Mouse (Mus musculus): Measurements from ENCODE around the gene Pex11b.
"Not testable (repeated sequence)": the region's sequence is repeated elsewhere in the genome, so short reads cannot be mapped to it uniquely, and the experiment has no call there.

Gene Pex11b

GRCm38 (mm10) chr3:96634928-96635879 lies at the start of gene Pex11b, which contains the start of gene Gm42957:
TSS of gene Pex11b (plus strand) at chr3:96635376.
TSS of gene Gm42957 (plus strand) at chr3:96635474.
- peak; percentile 80 for DNase-seq

GRCm38 (mm10) chr3:96590657-96591056 lies 44.5 kb upstream of the Pex11b start:
- no peak for DNase-seq

DNA sequence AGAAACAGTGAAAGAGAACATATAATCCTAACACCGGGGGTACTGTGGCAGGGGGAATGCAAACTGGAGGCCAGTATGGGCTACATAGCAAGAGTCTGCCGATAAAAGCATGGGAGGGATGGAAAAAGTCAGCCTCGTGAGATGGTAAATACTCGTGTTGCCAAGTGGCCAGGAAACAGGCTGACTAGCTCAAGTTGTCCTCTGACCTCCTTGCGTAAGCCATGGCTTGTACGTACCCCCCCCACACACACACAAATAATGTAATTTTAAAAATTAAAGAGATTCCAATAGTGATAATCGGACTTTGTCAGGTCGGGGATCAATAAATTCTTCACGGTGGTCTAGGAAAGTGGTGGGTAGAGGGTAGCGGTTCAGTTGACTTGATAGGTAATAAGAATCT lies 41.8 kb upstream of the Pex11b start:
- peak; percentile 47 for DNase-seq

GRCm38 (mm10) chr3:96593790-96594560 lies 41.2 kb upstream of the Pex11b start, which contains the start of gene Polr3gl:
TSS of gene Polr3gl (minus strand) at chr3:96594181.
- DNase-seq, result peak; percentile 97

DNA sequence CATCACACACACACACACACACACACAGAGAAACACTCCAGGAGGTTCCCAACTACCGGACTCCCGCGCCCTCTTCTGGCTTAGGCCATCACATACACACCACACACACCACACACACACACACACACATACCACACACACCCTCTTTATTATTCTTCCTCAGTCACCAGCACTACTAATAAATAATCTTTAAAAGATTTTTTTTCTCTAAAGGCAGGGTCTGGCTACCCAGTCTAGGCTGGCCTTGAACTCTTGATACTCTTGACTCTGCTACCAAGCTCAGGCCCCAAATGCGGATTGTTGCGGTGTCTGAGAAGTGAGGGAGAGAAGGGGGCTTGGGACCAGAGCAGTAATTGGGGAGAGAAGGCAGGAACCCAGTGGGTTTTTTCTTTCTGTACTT lies 40.3 kb upstream of the Pex11b start:
- DNase-seq, result no peak

DNA sequence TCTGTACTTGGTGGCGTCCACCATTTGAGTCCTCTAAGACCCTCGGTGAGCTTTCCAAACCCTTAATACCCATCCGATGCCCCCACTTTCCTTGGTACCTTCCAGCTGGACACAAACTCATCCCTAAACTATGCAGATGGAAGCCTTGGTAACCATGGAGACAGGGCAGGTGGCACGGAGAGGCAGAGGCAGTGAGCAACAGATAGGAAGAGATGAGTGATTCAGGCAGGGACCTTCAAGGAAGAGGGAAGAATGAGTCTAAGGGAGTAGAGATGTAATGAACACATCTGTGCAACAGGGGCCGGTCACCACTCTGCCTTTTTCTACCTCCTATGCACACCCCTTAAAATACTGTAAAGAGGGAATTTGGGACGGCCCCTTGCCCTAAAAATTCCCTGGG lies 39.5 kb upstream of the Pex11b start:
- DNase-seq, result peak; percentile 53

DNA sequence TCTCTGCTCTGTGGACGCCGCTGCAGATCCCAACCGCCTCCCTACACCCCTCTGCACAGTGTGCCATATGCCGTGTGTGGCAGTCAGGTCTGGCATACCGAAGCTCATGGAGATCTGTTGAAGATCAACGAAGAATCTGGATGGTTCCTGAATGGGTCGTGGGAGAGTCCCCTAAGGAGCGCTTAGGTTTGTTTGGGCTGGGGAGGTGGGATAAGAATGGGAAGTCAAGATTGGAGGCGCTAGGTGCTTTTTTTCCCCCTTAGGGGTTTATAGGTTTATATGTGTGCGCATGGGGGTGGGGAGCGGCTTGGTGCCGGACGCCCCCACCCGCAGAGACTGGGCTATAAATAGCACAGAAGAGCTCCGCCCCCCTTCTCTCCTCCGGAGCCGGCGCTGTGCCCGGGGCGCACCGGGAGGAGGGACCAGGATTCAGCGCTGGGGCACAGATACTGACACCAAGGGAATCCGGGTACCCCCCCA lies 38.9 kb upstream of the Pex11b start, which contains the start of gene Ankrd34a:
Gene Ankrd34a (plus strand): TSS at position 409 of the 480 bp plus-strand sequence.
- peak; percentile 92 for DNase-seq

- DNase-seq, result peak; percentile 55
Measured at GRCm38 (mm10) chr3:96596855-96597254, 38.3 kb upstream of the Pex11b start.

GRCm38 (mm10) chr3:96597435-96597891 lies 37.7 kb upstream of the Pex11b start:
- peak; percentile 59 for DNase-seq

DNA sequence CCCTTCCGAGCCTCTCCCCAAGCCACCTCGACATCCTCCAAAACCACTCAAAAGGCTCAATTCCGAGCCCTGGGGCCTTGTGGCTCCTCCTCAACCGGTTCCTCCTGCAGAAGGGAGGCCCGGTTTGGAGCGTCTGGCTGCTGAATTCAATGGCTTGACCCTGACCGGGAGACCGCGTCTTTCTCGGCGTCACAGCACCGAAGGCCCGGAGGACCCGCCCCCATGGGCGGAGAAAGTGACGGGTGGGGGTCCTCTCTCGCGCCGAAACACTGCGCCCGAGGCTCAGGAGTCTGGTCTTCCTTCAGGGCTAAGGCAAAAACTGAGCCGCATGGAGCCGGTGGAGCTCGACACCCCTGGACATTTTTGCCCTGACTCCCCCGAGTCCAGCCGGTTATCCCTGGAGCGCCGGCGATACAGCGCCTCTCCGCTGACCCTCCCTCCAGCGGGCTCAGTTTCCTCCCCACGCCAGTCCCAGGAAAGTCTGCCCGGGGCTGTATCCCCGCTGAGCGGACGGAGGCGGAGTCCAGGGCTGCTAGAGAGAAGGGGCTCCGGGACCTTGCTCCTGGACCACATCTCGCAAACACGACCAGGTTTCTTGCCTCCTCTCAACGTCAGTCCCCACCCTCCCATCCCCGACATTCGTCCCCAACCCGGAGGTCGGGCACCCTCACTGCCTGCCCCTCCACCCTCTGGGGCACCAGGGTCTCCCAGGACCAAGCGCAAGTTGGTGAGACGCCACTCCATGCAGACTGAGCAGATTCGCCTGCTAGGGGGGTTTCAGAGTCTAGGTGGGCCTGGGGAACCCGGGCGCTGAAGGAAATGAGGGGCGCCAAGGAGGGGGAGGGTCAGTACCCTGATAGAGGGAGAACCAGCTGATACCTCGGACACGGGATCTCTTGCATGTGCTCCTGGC lies 36.8 kb upstream of the Pex11b start:
- peak; percentile 65 for DNase-seq

DNA sequence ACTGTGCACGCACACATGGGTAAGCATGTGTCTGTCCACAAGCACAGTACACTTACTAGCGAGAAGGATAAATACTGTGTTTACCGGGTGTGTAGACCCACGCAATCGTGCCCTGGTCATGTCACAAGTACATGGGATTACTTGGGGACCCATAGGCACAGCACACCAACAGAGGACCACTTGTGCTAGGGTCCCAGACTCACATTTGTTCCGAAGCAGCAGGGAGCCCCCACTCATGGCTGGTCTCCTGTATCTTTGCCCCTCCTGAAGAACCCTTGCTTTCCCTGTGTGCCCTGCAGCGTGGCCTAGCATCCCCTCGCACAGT lies 36.1 kb upstream of the Pex11b start:
- DNase-seq, result peak; percentile 32

- DNase-seq, result no peak
Measured at GRCm38 (mm10) chr3:96599411-96599810, 35.8 kb upstream of the Pex11b start.

DNA sequence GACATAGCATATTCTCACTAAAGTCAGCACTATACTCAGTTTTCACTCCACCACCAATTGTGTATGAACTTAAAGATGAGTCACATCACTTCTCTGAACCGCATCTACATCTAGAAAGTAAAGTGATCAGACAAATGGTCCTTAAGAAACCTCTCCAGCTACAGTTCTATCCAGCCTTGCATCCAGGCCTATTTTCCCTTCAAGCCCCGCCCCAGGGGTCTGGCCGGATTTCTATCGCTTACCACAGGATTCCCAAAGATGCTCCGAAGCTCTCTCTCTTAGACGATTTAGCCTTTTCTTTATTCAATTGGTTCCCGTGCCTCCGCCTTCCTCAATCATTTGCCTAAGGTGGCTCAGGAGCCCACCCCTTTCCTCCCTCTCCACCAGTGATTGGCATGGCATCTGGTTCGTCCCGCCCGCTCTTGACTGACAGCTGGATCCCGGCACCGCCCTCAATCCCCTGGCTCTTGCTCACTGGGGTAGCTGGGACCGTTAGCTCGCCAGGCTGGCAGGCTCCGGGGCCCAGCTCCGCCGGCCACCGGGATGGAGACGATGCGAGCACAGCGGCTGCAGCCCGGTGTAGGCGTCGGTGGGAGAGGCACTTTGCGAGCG lies 34.4 kb upstream of the Pex11b start, which contains the start of gene Lix1l:
Gene Lix1l (plus strand): TSS at position 511 of the 612 bp plus-strand sequence.
- peak; percentile 90 for DNase-seq

DNA sequence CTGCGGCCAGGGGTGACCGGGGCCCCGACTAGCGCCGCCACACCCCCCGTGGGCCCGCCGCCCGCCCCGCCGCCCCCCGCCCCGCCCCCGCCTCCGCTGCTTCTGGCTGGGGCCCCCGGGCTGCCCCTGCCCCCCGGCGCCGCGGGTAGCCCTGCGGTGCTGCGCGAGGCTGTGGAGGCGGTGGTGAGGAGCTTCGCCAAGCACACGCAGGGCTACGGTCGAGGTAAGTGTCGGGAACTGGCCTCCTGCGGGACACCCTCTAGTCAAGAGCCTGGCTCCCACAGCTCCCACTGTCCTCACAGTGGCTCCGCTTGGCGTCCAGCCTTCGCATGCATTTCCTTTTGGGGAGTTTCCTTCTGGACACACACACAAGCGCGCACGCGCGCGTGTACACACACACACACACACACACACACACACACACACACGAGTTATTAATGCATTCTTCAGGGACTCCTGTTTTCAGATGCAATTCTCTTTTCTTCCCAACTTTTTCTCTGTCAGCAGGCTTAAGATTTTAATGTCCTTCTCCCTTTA lies 33.9 kb upstream of the Pex11b start:
- peak; percentile 65 for DNase-seq

DNA sequence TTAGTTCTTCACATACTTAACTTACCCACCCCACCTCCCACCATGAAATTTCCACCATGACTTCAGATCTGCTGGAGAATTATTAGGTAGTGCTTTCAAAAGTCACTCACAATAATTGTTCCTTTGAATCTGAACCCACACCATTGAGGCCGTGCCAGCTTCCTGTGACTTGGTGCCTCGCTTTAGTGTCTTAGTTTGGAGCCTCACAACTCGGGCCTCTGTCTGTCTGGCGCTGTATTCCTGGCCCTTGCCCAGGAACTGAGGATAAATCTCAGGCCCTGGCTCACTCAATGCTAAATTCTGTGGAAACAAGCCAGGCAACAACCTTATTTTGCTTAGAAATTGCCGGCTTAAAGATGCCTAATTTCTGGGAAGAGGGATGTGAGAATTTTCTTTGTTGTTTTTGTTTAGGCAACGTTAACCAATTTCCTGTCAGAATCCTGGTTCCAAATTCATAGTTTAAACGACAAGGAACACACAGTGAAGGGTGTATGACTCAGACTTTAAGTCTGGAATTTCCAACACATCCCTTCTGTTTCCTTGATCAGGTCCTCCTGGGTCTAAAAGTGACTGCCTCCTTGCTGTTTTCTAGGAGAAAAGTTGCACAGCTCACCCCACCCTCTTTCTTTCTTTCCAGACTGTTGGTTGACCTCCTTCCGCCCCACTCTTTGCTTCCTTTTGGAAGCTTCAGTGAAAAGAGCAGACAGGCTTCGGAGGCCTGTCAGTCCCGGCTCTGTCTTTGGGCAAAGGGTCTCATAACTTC lies 33.1 kb upstream of the Pex11b start:
- peak; percentile 41 for DNase-seq

DNA sequence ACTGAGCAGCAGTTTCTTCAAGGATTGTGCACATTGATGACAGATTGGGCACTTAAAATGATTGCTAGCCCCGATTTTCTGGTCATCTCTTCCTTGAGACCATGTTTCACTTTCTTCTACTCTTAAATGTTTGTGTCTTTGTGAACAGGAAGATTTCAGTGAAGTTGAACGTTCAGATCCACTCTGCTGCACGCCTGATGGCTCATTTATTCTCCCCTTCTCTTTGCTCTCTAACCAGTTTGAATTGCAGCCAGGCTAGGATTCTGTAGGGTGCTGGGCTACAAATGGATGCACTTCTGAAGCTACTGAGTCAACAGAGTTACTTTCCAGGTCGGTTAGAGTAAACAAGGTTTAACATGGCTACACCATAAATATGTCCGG lies 32.5 kb upstream of the Pex11b start:
- DNase-seq, result no peak

GRCm38 (mm10) chr3:96603311-96603710 lies 31.9 kb upstream of the Pex11b start:
- DNase-seq, result peak; percentile 45

- DNase-seq, result not testable (repeated sequence)
Measured at GRCm38 (mm10) chr3:96606007-96606406, 29.2 kb upstream of the Pex11b start.

- no peak for DNase-seq
Measured at GRCm38 (mm10) chr3:96606618-96607017, 28.6 kb upstream of the Pex11b start.

- no peak for DNase-seq
Measured at GRCm38 (mm10) chr3:96617941-96618340, 17.2 kb upstream of the Pex11b start.

DNA sequence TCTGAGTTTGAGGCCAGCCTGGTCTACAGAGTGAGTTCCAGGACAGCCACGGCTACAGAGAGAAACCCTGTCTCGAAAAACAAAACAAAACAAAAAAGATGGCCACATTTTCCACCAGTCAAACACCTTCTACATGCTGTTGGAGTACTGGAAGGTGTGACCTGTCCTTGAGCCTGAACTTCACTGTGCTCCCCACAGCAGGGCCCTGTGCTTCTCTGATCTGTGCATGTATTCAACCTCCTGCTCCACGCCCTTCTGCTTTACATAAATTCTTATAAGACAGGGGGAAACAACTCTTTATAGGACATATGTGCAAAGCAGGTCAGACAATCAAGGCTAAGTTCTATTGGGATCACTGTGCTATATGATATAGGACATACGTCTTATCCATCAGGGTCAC lies 12.0 kb upstream of the Pex11b start:
- no peak for DNase-seq
